Mouse (Mus musculus): Measurements from ENCODE around the gene Pcbp2.
A peak's percentile ranks its signal among the peaks of the same experiment; 100 is the strongest.

The Pcbp2 gene

GRCm38 (mm10) chr15:102521480-102521879 lies 51.1 kb downstream of the Pcbp2 start:
- DNase-seq (ENCODE audit: extremely low spot score, low read depth, low spot score), result no peak

GRCm38 (mm10) chr15:102524892-102525485 lies 54.6 kb downstream of the Pcbp2 start, which contains the start of gene Npff:
Gene Npff, minus strand, starts transcription at chr15:102524942.
- peak; percentile 63 for DNase-seq (ENCODE audit: extremely low spot score, low read depth, low spot score)

DNA sequence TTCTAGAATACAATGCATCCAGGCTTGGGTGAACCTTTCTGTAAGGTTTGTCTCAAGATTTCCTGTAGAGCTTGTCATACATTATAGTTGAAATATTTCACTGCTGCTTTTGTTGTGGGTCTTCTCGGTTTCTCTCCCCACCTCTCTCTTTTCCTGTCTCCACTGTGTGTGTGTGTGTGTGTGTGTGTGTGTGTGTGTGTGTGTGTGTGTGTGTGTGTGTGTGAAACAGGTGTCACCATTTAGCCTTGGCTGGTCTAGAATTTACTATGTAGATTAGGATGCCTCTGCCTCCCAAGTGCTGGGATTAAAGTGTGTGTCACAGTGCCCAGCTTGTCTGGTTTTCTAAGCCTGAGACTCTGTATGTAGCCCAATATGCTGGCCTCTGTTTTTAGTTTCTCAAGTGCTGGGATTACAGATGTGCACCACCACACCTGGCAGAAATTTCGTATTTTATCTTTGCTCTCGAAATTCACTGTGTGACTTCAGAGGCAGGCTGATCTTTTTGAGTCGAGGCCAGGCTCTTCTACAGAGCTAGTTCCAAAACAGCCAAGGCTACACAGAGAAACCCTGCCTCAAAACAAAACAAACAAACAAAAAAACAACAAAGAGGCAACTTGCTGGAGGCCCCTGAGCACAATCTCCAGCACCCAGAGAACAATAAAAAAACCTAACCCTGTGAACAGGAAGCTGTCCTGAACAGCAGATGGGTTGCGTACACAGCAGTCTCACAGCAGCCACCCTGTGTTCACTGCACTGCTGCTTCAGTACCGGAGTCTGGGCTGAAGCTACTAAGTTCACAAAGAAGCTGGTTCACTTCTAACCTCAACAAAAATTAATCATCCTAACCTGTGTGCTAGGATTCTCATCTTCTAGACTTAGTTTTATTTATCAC lies 56.0 kb downstream of the Pcbp2 start:
- DNase-seq (ENCODE audit: extremely low spot score, low read depth, low spot score), result no peak

GRCm38 (mm10) chr15:102527936-102528335 lies 57.6 kb downstream of the Pcbp2 start:
- no peak for DNase-seq (ENCODE audit: extremely low spot score, low read depth, low spot score)

- no peak for DNase-seq (ENCODE audit: extremely low spot score, low read depth, low spot score)
Measured at GRCm38 (mm10) chr15:102528396-102528795, 58.1 kb downstream of the Pcbp2 start.

- no peak for DNase-seq (ENCODE audit: extremely low spot score, low read depth, low spot score)
Measured at GRCm38 (mm10) chr15:102530566-102530965, 60.2 kb downstream of the Pcbp2 start.

- DNase-seq (ENCODE audit: extremely low spot score, low read depth, low spot score), result no peak
Measured at GRCm38 (mm10) chr15:102531586-102531985, 61.2 kb downstream of the Pcbp2 start.

- DNase-seq (ENCODE audit: extremely low spot score, low read depth, low spot score), result no peak
Measured at GRCm38 (mm10) chr15:102532106-102532900, 62.0 kb downstream of the Pcbp2 start.

DNA sequence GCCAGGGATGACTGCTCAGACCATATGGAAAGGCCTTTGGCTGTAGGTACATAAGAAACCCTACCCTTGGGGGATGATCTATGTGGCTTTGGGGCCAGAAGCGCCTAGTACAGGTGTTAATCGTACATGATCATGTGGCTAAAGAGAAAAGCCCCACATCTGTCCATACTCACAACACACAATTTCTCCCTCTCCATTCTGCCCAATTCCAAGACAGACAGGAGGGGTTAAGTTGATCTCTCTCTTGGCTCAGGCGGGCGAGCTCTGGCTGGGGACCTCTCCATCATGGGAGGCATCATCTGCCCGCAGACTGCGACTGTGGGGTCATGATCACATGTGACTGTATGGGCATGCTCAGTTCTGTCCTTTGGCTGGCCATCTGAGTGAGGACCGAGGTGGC lies 63.6 kb downstream of the Pcbp2 start:
- no peak for DNase-seq (ENCODE audit: extremely low spot score, low read depth, low spot score)

DNA sequence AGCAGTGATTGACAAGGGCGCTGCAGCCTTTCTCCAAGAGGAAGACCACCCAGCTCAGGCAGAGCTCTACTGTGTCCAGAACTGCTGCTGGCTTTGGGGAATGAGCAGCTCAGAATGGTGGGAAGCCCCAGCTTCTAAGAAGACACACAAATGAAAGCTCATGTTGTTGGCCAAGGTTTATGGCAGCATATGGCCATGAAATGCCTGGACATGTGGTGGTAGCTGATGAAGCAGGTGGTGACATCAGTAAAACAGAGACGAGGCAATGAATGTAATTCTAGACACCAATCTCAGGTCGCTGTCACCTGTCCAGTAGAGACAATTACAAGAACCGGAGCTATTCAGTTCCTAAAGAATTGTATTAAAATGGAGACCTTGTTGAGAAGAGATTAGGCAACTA lies 74.5 kb downstream of the Pcbp2 start:
- no peak for DNase-seq (ENCODE audit: extremely low spot score, low read depth, low spot score)

DNA sequence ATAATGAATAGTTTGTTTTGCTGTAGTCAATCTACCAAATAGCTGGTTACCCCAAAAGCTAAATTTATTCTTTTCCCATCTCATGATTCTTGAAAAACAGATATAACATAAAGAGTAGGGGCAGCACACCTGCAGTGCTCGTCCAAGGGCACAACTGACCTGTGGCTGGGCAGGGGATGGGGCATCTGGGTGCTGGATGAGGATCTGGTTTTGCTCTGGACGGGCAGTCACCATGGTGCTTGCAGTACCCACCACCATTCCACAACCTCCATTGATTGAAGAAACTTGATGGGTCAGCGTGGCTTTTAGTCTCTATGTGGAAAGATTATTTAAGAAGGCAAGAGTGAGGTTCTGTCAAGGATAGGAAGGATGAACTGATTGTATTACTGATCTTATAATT lies 75.9 kb downstream of the Pcbp2 start:
- no peak for DNase-seq (ENCODE audit: extremely low spot score, low read depth, low spot score)

DNA sequence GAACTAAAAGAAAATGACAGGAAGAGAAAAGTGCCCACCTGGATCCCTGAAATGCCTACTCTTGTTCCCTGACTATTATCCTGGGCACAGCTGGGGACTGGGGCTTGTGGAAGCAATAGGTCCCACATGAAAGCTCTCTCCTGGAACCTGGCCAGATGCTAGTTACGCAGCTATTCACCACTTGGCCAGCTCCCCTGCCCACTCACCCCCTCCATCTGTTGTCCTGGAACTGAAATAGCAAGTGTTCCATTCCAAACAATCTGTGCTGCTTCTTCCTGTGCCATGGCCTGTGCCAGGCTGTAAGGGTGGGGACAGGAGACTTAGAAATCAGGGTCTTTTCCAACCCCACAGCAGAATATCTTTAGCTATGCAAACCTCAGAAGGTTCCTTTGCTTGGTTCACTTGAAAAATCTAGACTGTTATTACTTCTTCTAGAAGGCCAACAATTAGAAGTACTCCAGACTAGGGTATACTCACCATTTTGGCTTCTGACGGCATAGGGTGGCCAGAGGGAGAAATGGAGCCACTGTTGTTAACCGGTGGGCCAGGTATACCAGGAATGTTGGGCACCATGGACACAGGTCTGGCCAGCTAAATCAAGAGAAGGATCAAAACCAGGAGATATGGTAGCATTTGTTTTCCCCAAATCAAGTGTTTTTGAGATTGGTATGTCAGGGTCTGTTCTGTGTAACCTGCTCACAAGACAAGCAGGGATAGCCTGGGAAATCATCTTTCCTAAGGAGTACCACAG lies 76.5 kb downstream of the Pcbp2 start:
- DNase-seq (ENCODE audit: extremely low spot score, low read depth, low spot score), result no peak

GRCm38 (mm10) chr15:102547478-102547877 lies 77.1 kb downstream of the Pcbp2 start:
- DNase-seq (ENCODE audit: extremely low spot score, low read depth, low spot score), result no peak
